Mouse (Mus musculus) brain, embryonic 18.5 days (tissue): ENCODE data around the gene Tmem41a.
"Not testable (repeated sequence)": the region's sequence is repeated elsewhere in the genome, so short reads cannot be mapped to it uniquely, and the experiment has no call there.

ENCODE experiments used
- DNase-seq: peaks from one replicate; pipeline ENCODE4 v3.0.0-alpha.2; 2012; ENCODE audit warnings: low read depth, low spot score

The Tmem41a gene

GRCm38 (mm10) chr16:21946761-21947715 lies at the start of gene Tmem41a:
Tmem41a (minus strand) TSS chr16:21947552.
- peak; percentile 56 for DNase-seq

GRCm38 (mm10) chr16:21996402-21996801 lies 49.0 kb upstream of the Tmem41a start:
- DNase-seq: no peak

- DNase-seq: no peak
Observed at GRCm38 (mm10) chr16:21995304-21995703, 48.0 kb upstream of the Tmem41a start, which contains the start of gene Liph. Liph (minus strand) TSS chr16:21995663.

- DNase-seq: no peak
Observed at GRCm38 (mm10) chr16:21991774-21992173, 44.4 kb upstream of the Tmem41a start.

- DNase-seq: not testable (repeated sequence)
Observed at GRCm38 (mm10) chr16:21990893-21991292, 43.5 kb upstream of the Tmem41a start.

GRCm38 (mm10) chr16:21987956-21988355 lies 40.6 kb upstream of the Tmem41a start:
- no peak for DNase-seq

GRCm38 (mm10) chr16:21986191-21986590 lies 38.8 kb upstream of the Tmem41a start:
- DNase-seq: no peak

- no peak for DNase-seq
Observed at GRCm38 (mm10) chr16:21984091-21984490, 36.7 kb upstream of the Tmem41a start.

GRCm38 (mm10) chr16:21983581-21983980 lies 36.2 kb upstream of the Tmem41a start:
- DNase-seq: no peak

- DNase-seq: no peak
Observed at GRCm38 (mm10) chr16:21983146-21983545, 35.8 kb upstream of the Tmem41a start.

GRCm38 (mm10) chr16:21977347-21977746 lies 30.0 kb upstream of the Tmem41a start:
- no peak for DNase-seq

GRCm38 (mm10) chr16:21976203-21976602 lies 28.9 kb upstream of the Tmem41a start:
- DNase-seq: no peak

- no peak for DNase-seq
Observed at GRCm38 (mm10) chr16:21971446-21971845, 24.1 kb upstream of the Tmem41a start.

GRCm38 (mm10) chr16:21970536-21970935 lies 23.2 kb upstream of the Tmem41a start:
- no peak for DNase-seq

- DNase-seq: no peak
Observed at GRCm38 (mm10) chr16:21969874-21970273, 22.5 kb upstream of the Tmem41a start.

- no peak for DNase-seq
Observed at GRCm38 (mm10) chr16:21965576-21965975, 18.2 kb upstream of the Tmem41a start.

GRCm38 (mm10) chr16:21955591-21955990 lies 8.2 kb upstream of the Tmem41a start:
- no peak for DNase-seq

- DNase-seq: no peak
Observed at GRCm38 (mm10) chr16:21928471-21928870, 18.9 kb downstream of the Tmem41a start.

- no peak for DNase-seq
Observed at GRCm38 (mm10) chr16:21916681-21917080, 30.7 kb downstream of the Tmem41a start.

GRCm38 (mm10) chr16:21913347-21913746 lies 34.0 kb downstream of the Tmem41a start:
- no peak for DNase-seq

GRCm38 (mm10) chr16:21908906-21909305 lies 38.4 kb downstream of the Tmem41a start:
- DNase-seq: not testable (repeated sequence)

- DNase-seq: no peak
Observed at GRCm38 (mm10) chr16:21906902-21907301, 40.5 kb downstream of the Tmem41a start.

GRCm38 (mm10) chr16:21905996-21906395 lies 41.4 kb downstream of the Tmem41a start:
- DNase-seq: no peak
